In the genomic region with DNA sequence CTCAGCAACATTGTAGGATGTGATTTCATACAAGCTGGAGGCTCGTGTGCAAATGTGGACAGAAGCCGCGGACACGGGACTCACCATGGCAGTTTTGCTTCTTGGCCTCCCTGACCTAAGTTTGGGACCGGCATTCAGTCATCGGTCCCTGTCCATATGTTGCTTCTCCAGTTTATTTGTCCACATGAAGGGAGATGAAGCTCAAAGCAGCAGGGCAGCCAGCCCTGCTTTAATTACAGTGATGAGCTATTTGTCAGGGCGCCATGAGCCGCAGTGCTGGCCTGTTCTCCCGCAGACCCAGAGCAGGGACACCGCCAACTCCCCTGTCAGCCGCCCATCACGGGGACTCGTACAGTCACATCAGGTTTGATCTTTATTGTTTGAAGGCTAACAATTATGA, we compare ENCODE assay signal across 17 mouse cellular contexts.
DNase-seq lines count a peak whose midpoint lies in the region; ATAC-seq and TF ChIP-seq lines count a peak whose summit lies in the region.
"Had no signal": no experiment of that assay in that cellular context is flagged by ENCODE, and none has a peak within 500 bp of the region (broad histone marks: within the 10 kb centered on the region; RNA-seq: fewer than 3 reads in every experiment).

No protein-coding gene starts in this region.

- H3K27me3 ChIP-seq in hindbrain, postnatal 0 days (ENCODE audit: insufficient read depth, low read length): no peaks in the 10 kb centered on the region
- no peaks in the 10 kb centered on the region for H3K27me3 ChIP-seq in hindbrain, embryonic 13.5 days
- H3K27me3 ChIP-seq: CH12.LX; embryonic facial prominence, embryonic 15.5 days; heart, embryonic 13.5 days had no signal

- WGBS in hindbrain, postnatal 0 days: 49% methylated on average over 13 of the region's 13 CpGs
- 77% methylated on average over 13 of the region's 13 CpGs for WGBS in hindbrain, embryonic 13.5 days

- H3K4me2 ChIP-seq in hindbrain, postnatal 0 days (ENCODE audit: low read depth, low read length): no peak overlapping the region
- H3K4me2 ChIP-seq in hindbrain, embryonic 13.5 days: no peak overlapping the region
- H3K4me2 ChIP-seq: embryonic facial prominence, embryonic 15.5 days; heart, embryonic 13.5 days; liver, embryonic 11.5 days had no signal

- no peak for TF ChIP-seq CTCF in hindbrain, postnatal 0 days (IDR thresholded peaks at IDR 0.05; ENCODE audit: low read depth)

- no peaks in the 10 kb centered on the region for H3K9me3 ChIP-seq in hindbrain, postnatal 0 days (ENCODE audit: low read length)
- H3K9me3 ChIP-seq in hindbrain, embryonic 13.5 days: no peaks in the 10 kb centered on the region
- H3K9me3 ChIP-seq: embryonic facial prominence, embryonic 15.5 days; forebrain, embryonic 10.5 days; heart, embryonic 13.5 days had no signal

- ATAC-seq in hindbrain, postnatal 0 days: peak; percentile 74; the same call in 1 of the 2 replicates
- no peak for ATAC-seq in hindbrain, embryonic 13.5 days (ENCODE audit: low FRiP score)

- H3K4me1 ChIP-seq in hindbrain, postnatal 0 days (ENCODE audit: insufficient read depth, low read length): no peaks in the 10 kb centered on the region
- H3K4me1 ChIP-seq in hindbrain, embryonic 13.5 days (replicated peaks): no peaks in the 10 kb centered on the region
- H3K4me1 ChIP-seq: embryonic facial prominence, embryonic 15.5 days; forebrain, embryonic 10.5 days had no signal

- no peaks in the 10 kb centered on the region for H3K36me3 ChIP-seq in hindbrain, postnatal 0 days (ENCODE audit: insufficient read depth, low read length)
- H3K36me3 ChIP-seq in hindbrain, embryonic 13.5 days: no peaks in the 10 kb centered on the region
- H3K36me3 ChIP-seq: embryonic facial prominence, embryonic 15.5 days; forebrain, embryonic 10.5 days; heart, embryonic 13.5 days had no signal

- H3K4me3 ChIP-seq in hindbrain, postnatal 0 days (ENCODE audit: low read length): no peak overlapping the region
- H3K4me3 ChIP-seq in hindbrain, embryonic 13.5 days: no peak overlapping the region
- H3K4me3 ChIP-seq: embryonic facial prominence, embryonic 15.5 days; forebrain, embryonic 10.5 days; heart, embryonic 13.5 days had no signal

- H3K27ac ChIP-seq in hindbrain, postnatal 0 days: no peak overlapping the region
- H3K27ac ChIP-seq in hindbrain, embryonic 13.5 days: no peak overlapping the region
- H3K27ac ChIP-seq: embryonic facial prominence, embryonic 15.5 days; forebrain, embryonic 10.5 days; heart, embryonic 13.5 days had no signal

- DNase-seq in hindbrain, postnatal 0 days (ENCODE audit: low spot score): peak; percentile 75
- DNase-seq in ZHBTc4 (ENCODE audit: low read depth, low spot score): peak; percentile 18
- DNase-seq in cerebellum, adult 18-20 months: peak; percentile 69 to 74
- peak; percentile 70 to 79 for DNase-seq in cerebellum, postnatal 25 days
- DNase-seq in thymus, postnatal 36 days: no peak
- DNase-seq in layer of hippocampus, postnatal 36 days: no peak
- DNase-seq: heart, postnatal 36 days; kidney, adult 11 months; lung, adult 2 months; retina, postnatal 1 day; thymus, adult 2 months had no signal

- no peak overlapping the region for H3K9ac ChIP-seq in hindbrain, postnatal 0 days (replicated peaks; ENCODE audit: low read length)
- H3K9ac ChIP-seq in hindbrain, embryonic 13.5 days: no peak overlapping the region
- H3K9ac ChIP-seq: embryonic facial prominence, embryonic 15.5 days; heart, embryonic 13.5 days had no signal

Comparison
In these comparisons a context has a peak if more than half of its experiments do, and no peak if none do; other contexts are left out.
1. DNase-seq: peak in hindbrain, postnatal 0 days (single experiment), ZHBTc4 (single experiment), cerebellum, adult 18-20 months (2 of 2) and cerebellum, postnatal 25 days (2 of 2); none in thymus, postnatal 36 days (0 of 2) and layer of hippocampus, postnatal 36 days (0 of 2).